Mouse (Mus musculus) spleen, adult 2 months (tissue): ENCODE data around the gene Gm9922.

Experiments used
- CTCF ChIP-seq: fragments of 200-500 bp; IDR thresholded peaks from 2 replicates; pipeline ENCODE4 v1.5.1; 2011; ENCODE audit warnings: mild to moderate bottlenecking, inconsistent platforms; ENCODE audit not compliant: insufficient read depth, insufficient read length, insufficient replicate concordance; ENCODE audit errors: extremely low read depth
- POLR2A ChIP-seq: fragments of 200-500 bp; IDR thresholded peaks from 2 replicates; pipeline ENCODE4 v1.6.1; 2011; ENCODE audit warnings: low read depth, low read length, inconsistent platforms

GRCm38 (mm10) chr14:101747811-101748210, 18.2 kb upstream of the Gm9922 start:
- TF ChIP-seq CTCF (no peak), POLR2A (no peak)
